Mouse (Mus musculus) monocyte, adult 2 months (primary cell): ENCODE measurements at regions not wholly inside any gene's neighbourhood (a gene's known extent, or its start where the extent isn't known, plus 50 kb on each side); places are given as distances from the start of the nearest gene placed in this dataset.

ENCODE experiments used
- DNase-seq, 2 experiments: peaks; one replicate each; pipeline ENCODE4 v3.0.0; 2022; ENCODE audit warnings: low spot score in 2 of 2, low read depth in 1 of 2

DNA sequence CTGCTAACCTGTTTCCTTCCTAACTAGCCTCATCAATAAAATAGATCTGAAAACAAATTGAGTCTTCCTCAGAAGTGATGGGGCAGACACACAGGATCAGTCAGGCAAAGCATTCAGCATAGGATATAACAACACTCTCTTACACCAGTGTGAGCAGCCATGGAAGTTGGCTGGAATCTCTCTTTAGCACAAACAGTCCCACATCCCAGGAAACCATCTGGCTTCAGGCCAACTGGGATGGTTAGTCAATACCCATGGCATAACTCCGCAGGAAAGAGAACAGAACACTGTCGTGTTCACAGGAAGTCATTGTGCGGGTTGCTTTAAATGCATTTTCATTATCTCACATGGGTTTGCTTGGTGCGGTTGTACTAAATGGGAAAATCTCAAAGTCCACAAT is 256.2 kb upstream of the Rag2 start:
- no peak for DNase-seq

DNA sequence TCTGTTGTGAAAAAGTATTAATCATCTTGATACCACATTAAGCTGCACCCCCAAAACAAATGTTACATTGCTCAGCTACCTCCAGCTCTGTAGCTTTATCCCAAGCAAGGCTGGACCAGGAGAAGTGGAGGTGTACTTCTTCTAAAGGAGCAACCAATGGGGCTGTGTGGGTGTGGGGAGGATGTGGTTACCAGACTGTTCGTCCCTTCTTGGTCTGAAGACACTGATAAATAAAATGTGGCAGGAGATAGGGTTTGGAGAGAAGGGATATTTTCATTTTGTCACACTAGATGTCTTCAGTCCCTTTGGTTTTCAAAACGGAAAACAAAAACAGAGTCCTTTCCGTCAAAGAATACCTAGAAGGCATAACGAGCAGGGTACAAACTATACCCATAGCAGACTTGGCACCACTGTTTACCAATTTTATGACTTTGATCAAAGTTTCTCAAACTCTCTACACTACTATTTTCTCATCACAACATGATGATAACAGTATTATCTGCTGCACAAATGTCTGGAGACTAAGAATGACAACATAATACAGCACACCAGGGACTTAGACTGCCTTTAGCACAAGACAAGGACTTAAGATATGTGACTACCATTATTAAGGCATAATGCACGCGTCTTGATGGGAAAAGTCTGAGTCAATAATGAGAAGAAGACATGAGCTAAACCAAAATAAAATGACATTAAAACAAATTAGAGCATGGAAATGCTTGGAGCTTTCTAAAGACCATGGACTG is 253.4 kb upstream of the Rag2 start:
- DNase-seq: no peak

DNA sequence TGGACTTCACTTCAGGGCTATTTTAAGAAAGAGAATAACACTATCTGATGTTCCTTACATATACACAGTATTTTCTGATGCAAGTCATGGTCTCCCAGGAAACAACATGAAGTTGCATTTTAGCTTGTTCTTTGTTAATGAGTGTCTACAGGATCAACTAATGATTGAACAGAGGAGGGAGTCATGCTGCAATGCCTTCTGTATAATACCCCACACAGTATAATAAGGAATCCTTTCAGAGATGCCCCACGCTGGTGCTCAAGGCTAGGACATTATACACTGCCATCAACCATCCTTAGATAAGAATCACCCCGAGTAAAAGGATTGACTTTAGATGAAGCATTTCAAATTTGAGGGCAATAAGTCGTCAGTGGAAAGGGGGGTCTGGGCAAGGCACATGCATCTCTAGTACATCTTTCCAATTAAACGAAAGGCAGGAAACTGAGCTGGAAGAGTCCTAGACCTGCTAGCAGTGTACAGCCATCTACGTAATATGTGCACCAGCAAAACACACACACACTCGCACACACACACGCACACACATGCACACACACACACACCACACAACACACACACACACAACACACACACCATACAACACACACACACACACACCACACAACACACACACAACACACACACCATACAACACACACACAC is 252.6 kb upstream of the Rag2 start:
- DNase-seq: no peak

DNA sequence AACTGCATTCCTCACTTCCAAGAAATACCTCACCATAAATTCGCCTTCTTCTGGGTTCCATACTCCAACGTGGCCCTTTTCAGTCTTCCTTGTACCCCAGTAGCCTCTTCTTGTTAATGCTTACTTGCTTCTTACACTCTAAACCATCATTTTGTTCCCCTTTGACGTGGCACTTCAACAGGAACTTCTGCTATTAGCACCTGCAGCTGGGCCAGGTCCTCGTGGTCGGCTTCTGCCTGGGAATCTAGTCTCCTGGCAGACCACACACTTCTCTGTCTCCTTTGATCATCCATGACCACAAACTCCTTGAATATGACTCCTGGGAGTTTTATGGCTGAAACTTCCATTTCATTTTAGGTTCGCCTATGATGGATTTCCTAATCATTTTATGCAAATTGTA is 243.9 kb upstream of the Rag2 start:
- DNase-seq: no peak

DNA sequence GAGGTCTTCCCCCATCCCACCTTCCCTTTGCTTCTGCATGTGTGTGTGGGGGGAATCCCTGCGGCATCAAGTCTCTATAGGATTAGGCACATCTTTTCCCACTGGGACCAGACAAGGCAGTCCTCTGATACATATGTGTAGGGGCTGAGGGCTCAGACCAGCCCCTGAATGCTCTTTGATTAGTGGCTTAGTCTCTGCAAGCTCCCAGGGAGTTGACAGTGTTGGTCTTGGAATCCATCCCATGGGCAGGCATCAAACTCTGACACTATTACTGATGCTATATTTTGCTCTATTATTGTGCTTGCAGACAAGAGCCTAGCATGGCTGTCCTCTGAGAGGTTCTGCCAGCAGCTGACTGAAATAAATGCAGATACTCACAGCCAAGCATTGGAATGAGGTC is 209.5 kb upstream of the Rag2 start:
- DNase-seq: no peak

DNA sequence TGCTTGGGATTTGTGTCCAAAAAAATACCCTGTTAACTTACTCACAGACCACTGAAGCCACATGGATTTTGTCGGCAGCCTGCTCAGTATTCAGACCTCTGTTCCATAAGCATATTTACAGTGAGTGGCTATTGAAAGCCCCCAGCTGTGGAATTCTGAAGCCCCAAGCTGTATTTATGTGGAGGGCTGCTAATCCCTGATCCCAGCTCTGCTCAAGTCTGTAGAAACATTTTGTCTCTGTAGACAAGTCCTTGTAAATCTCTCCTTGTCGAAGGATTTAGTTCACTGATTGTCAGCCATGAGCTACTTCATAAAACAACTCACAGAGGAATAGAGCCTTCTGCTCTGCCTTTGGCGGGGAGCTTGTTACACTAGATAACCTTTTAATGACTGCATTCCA is 207.8 kb upstream of the Rag2 start:
- DNase-seq: no peak

DNA sequence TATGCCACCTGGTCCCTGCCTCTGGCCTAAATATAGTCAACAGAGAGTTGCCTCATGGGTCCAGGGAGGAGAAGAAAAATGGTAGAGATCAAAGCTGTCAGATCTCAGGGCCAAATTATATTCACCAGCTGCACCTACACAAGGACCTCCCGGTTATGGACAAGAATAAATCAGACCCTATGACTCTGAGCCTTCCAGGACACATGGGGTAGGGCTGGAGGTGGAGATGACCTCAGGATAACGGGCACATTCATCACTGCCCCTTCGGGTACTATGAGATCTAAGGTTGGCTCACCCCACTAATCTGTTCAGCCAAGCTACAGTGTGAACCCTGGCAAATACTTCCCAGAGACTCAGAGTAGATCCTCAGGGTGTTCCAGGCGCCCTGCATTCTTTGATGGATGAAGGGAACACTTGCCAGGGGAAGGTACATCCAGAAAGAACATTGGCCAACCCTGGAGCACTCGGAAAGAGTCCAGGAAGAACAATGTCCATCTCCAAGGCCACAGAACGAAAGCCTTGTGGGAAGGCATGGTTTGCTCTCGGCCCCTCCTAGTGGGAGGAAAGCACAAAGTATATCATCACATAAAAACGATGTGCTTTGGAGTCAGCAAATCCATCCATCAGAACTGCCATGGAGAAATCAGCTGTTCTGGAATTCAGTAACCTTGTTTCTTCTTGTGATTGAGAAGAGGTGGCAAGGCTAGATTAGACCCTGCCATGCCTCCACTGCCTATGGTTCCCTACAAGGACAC is 191.2 kb upstream of the Rag2 start:
- no peak for DNase-seq

DNA sequence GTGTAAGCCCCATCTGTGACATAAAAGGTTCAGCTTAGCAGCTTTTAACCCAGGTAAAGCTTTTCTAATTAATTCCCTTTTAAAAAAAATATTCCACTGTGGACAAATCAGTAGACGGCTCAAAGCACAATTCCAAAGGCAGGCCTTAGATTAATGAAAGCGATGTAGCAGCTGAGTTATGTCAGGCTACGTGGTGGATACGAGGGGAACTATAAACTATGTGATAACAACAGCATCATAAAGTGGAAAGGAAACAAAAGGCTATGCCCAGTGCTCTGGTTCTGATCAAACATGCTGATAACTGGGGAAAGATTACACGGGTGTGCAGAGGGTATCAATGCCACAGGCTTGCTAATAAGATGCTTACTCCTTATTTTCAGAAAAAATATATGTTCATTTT is 184.3 kb upstream of the Rag2 start:
- no peak for DNase-seq

DNA sequence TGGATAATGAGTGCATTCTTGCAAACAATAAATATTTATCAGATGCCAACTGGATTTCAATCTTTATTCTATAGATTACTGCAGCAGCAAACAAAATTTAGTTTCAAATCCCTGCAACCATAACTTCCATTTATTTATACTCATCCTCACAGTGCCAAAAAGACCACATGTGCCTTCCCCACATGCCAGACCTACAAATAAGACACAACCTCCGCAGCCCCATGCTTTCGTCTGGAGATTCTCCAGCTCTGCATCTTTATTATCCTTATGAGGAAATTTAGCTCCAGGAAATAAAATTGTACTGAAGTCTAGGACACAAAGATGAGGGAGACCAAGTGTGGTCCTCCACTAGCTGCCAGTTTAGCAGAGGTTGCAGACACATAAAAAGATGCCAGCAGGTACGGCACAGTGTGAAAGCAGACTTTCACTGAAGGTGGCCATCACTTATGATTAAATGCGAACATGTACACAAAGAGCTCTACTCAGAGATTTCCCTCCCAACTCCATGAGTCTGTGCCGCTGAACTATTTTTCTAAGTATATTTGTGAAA is 183.4 kb upstream of the Rag2 start:
- DNase-seq: no peak

DNA sequence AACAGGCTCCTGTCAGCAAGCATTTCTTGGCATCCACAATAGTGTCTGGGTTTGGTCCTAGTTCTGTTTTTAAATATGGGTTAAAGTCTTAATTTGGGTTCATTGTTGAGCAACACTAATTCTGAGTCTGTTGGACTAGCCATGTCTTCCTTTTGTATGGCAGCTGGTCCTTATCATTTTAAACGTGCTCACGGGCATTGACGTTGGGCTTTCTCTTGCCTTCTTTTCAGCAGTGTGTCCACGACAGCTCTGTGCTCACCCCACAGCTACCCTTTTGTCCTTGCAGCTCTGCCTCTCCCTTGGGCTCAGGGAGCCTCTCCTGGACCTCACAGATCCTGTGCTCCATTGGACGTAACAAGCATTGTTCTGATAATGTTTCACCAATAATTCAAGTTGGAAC is 168.9 kb upstream of the Rag2 start:
- no peak for DNase-seq

DNA sequence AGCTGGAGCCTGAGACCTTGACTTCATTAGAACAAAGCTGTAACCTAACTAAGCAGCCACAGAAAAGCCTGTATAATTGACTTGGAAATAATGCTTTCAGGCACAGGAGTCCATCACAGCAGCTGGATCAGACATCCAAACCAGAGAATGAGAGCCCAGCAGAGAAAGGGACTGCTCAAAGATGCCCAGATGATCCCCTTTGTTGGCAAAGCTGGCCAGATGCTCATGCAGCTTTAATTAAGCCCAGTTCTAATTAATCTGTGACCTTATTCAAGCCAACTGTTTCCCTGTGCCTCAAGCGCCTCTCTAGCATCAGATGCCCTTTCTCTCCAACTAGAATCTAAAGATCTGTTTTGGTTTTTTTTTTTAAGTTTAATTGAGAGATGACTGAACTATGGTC is 165.6 kb upstream of the Rag2 start:
- no peak for DNase-seq

DNA sequence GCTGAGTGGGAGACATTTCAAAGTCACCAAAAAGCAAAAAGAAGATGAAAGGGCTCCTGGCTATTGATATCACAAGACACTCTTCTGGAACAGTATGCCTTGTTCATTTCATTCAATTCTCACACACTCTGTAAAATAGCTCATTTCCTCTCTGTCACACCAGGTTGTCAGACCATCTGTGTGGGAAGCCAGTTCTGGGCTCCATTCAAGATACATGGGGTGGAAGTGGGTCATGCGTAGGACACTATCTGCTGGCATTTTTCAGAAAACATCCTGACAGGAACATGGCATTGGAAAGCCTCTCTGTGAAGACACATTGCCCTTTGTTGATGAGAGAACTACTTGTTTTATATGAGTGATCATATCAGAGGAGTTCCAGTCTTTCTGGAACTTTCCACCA is 162.1 kb upstream of the Rag2 start:
- no peak for DNase-seq

DNA sequence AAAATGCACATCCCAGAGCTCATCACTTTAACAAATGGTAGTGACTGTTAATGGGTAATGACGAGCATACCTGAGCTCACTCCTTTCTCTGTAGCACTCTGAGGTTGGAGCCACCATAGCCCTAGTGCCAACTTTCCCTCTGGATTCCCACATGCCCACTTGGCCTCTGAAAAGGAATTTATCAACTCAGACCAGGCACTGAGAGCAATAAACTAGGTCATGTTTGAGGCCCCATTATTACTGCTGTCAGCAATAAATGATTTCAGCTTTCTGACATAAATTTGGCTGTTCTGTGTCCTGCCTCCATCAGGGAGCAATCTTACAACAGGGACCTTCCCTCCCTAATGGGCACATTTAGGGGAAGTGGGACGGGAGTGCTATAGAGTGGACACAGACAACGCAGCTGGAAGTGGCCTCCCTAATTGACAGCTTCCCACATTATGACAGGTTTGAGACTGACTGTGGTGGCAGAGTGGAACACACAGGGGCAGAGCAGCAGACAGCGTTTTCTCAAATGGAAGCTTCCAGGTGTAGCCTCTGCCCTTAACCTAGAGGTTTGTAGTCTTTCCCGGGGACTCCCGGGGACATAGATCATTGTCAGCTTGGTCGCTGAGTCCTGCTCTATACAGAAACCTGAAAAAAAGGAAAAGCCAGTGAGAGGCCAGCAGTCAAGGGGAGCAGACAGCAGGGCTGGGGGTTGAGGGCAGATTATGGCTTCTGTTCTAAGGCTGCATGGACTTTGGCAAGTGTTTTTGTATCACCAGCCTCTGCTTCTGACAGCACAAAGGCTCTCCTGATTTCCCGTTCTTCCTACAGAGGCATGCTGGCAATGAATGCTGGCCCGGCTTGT is 160.0 kb upstream of the Rag2 start:
- no peak for DNase-seq

DNA sequence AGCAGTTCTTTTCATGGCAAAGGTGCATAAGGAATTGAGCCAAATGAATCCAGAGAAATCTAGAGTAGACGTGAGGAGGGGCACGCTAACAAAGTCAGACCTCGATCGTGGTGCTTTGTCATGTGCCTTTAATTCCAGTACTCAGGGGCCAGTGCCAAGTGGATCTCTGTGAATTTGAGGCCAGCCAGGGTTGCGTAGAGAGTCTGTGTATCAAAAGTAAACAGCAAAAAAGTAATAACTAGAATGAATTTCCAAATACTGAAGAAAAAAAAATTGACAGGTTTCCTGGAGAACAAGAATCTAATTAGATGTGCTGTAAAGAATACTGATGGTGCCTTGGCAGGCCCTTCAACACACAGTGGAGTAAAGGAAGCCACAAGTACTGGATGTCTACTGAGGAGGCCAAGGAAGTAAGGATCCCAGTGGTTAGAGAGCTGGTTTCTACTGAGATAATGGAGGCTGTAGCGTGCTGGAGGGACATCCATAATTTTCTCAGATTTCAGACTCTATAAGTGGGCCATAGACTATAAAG is 153.9 kb upstream of the Rag2 start:
- DNase-seq: no peak

DNA sequence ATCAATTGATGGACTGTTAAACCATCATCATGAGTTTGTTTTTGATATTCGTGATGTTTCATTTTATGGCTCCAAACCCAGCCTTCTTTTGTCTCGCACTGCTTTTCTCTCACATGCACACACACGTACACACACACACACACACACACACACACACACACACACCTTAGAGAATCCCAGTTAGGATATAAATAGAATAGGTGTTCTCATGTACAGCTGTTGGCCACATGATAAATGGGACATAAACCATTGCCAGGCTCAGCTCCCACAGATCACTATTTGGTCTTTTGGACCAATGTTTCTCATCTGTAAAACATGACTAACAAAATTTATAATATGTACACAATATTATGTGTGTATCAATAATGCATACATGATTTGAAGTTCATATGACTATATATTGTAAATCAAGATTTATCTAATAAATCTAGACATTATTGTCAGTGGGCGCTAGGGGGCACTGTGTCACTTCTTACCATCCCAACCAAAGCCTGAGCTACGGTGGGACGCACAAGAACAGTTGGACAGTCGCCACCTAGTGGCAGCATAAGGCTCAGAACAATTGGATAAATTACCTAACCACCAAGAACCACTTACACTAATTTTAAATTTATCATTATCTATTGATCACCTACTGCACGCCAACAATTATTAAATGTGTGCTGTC is 151.9 kb upstream of the Rag2 start:
- peak; percentile 35 to 48 for DNase-seq

DNA sequence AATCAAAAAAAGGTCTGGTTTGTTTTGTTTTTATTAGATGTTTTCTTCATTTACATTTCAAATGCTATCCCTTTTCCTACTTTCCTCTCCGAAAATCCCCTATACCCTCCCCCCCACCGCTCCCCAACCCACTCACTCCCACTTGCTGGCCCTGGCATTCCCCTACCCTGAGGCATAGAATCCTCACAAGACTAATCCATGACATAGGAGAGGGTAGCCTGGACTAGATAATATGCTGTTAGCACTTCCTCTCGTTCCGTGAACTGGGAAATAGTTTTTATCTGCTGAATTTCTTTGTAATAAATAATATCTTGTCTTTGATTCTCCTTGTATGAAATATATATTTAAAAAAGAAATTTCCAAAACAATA is 151.4 kb upstream of the Rag2 start:
- no peak for DNase-seq

DNA sequence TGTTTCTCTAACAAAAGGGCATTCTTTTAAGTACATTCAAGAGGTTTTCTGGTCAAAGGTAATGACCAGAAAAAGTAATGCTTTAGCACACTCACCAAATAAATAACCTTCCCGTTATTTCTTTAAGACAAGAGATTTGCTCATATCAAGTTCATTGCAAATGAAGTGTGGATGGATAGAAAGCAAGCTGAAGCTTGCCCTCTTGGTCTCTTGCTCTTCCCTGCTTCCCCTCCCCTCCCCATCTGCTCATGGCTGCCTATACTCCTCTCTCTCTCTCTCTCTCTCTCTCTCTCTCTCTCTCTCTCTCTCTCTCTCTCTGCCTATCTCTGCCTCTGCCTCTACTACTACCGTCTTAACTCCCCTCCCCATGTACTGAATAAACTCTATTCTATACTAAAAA is 147.7 kb upstream of the Rag2 start:
- no peak for DNase-seq

DNA sequence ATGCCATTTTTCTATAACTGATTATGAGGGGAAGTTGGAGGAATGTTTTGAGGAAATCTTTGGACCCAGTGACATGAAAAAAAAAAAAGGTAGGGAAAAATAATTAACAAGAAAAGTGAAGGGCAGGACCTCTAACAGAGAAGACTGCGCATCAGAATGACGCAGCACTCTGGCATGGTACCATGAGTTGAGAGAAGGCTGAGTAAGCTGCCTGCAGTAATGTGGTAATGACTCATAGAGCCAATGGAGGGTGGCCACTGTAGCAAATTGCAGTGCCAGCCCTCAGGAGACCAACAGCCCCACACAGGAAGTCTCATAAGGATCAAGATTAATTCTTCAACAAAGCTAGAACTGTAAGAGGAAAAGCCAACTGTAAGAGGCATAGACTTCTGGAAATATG is 134.3 kb upstream of the Rag2 start:
- DNase-seq: no peak

DNA sequence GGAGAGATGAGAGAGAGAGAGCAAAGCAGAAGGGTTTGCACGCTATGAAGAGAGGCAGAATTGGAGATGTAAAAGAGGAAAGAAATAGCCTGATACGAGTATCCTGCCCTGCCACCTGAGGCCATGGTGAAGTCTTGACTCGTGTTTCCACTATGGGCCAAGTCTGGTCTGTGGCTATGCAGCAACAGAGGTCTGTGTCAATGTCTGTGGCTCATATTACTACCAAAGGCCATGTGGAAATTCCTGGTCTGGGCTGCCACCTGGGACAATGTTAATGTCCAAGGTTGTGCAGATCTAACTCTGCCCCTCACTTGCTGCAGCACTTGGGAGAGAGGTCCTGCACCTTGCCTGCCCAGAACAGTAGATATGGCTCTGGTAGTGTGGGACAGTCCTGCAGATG is 132.8 kb upstream of the Rag2 start:
- no peak for DNase-seq

DNA sequence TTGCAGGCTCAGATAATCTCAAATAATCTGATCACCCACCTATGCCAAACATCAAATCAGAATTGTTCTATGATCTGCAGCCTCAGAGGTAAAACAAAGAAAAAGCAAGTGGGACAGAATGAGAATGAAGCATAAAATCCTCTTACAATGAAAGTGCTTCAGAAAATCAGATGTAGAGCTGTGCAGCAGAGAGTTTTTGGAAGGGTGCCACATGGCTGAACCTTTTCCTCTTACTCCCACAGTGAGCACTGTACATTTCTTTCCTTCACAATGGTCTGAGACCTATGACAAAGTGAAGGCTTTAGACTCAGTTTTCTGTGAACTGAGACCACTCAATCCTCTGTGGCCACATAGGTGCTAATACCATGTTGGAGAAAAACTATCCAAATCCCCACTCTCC is 116.4 kb upstream of the Rag2 start:
- no peak for DNase-seq
